Mouse (Mus musculus) urinary bladder, postnatal 25 days (tissue): ENCODE data around the gene Med12l.

ENCODE experiments used
- DNase-seq: peaks from one replicate; pipeline ENCODE4 v3.0.0; 2022; ENCODE audit warnings: low spot score

Gene Med12l

GRCm38 (mm10) chr3:59005271-59005995 lies at the start of gene Med12l:
Gene Med12l (plus strand): TSS chr3:59005825.
- DNase-seq: peak; percentile 60

- no peak for DNase-seq
Measured at GRCm38 (mm10) chr3:58961166-58961565, 44.5 kb upstream of the Med12l start.

GRCm38 (mm10) chr3:58977413-58977812 lies 28.2 kb upstream of the Med12l start:
- no peak for DNase-seq

GRCm38 (mm10) chr3:58977906-58978622 lies 27.6 kb upstream of the Med12l start:
- DNase-seq: no peak

- DNase-seq: no peak
Measured at GRCm38 (mm10) chr3:58980579-58980978, 25.0 kb upstream of the Med12l start.

- peak; percentile 56 for DNase-seq
Measured at GRCm38 (mm10) chr3:58982896-58983837, 22.5 kb upstream of the Med12l start.

GRCm38 (mm10) chr3:58983838-58984598 lies 21.6 kb upstream of the Med12l start:
- DNase-seq: no peak

GRCm38 (mm10) chr3:58985816-58986215 lies 19.8 kb upstream of the Med12l start:
- DNase-seq: no peak

- DNase-seq: no peak
Measured at GRCm38 (mm10) chr3:58989374-58989773, 16.3 kb upstream of the Med12l start.

- DNase-seq: no peak
Measured at GRCm38 (mm10) chr3:58990556-58990955, 15.1 kb upstream of the Med12l start.

GRCm38 (mm10) chr3:58992122-58992521 lies 13.5 kb upstream of the Med12l start:
- DNase-seq: no peak

GRCm38 (mm10) chr3:58993619-58994018 lies 12.0 kb upstream of the Med12l start:
- DNase-seq: no peak

- DNase-seq: no peak
Measured at GRCm38 (mm10) chr3:59003756-59004155, 1.9 kb upstream of the Med12l start.

- peak; percentile 31 for DNase-seq
Measured at GRCm38 (mm10) chr3:59005996-59006730, 538 bp downstream of the Med12l start.

GRCm38 (mm10) chr3:59006731-59007441 lies 1.3 kb downstream of the Med12l start:
- peak; percentile 60 for DNase-seq

- no peak for DNase-seq
Measured at GRCm38 (mm10) chr3:59010276-59010675, 4.7 kb downstream of the Med12l start.

GRCm38 (mm10) chr3:59015698-59016412 lies 10.2 kb downstream of the Med12l start:
- no peak for DNase-seq

- DNase-seq: no peak
Measured at GRCm38 (mm10) chr3:59016501-59016900, 10.9 kb downstream of the Med12l start.

GRCm38 (mm10) chr3:59021236-59021635 lies 15.6 kb downstream of the Med12l start:
- no peak for DNase-seq

GRCm38 (mm10) chr3:59022251-59022650 lies 16.6 kb downstream of the Med12l start:
- DNase-seq: no peak
